Mouse (Mus musculus): ENCODE data around the gene Dnaic1. TPM values are rescaled to one million over a fixed set of nuclear protein-coding genes. Genes with fewer than 3 reads are reported as not detected.

Dnaic1 gene
- total and polyA plus RNA-seq, 3 experiments: 0.34 to 4.1 (median 0.89) TPM

- peak; percentile 22 for TF ChIP-seq RAD21 (IDR thresholded peaks at IDR 0.05; ENCODE audit: low read depth, low read length)
- peak; percentile 33 for TF ChIP-seq SMC3 (IDR thresholded peaks at IDR 0.05; ENCODE audit: low read depth, low read length)
- TF ChIP-seq CTCF (conservative IDR thresholded peaks at IDR 0.05 in 1 of 2, IDR thresholded peaks at IDR 0.05 in 1 of 2; ENCODE audit: low read depth in 2 of 2, low read length in 2 of 2): peak; percentile 12 to 41; a peak in 1 of 4 replicates
- no peak for TF ChIP-seq MXI1 (IDR thresholded peaks at IDR 0.05; ENCODE audit: low read depth, low read length)
Measured at GRCm38 (mm10) chr4:41609681-41610593, 40.4 kb downstream of the Dnaic1 start.

DNA sequence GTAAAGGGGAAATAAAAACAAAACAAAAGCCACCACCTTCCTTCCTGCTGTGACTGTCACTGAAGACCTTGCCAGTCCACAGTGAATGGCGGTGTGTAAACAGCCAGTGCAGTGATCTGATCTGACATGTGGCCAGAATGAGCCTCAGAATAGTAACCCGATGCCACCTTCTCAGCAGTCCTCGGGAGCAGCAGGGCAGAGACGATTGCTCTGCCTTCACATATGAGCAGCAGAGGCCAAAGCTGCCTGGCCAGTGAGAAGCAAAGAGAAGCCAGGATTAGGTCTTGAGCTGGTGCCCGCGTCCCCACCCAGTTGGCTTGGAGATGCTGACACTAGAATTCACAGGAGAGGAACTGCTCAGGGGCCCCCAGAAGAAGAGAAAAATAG is 41.0 kb downstream of the Dnaic1 start:
- H3K27ac ChIP-seq (ENCODE audit: insufficient read depth, low read depth): no peak overlapping the region
- no peak overlapping the region for H3K9ac ChIP-seq (ENCODE audit: insufficient read depth, low read depth)
- no peak for DNase-seq (ENCODE audit: extremely low read depth)
- dilution Hi-C loops (cut with MboI; ENCODE audit: extremely low pct_ligation_motif_present, extremely low pct_unique_long_range_greater_than_20kb, low sequenced_read_pairs): no loop called here
- H3K27me3 ChIP-seq (replicated peaks): peaks cover 79% of the 10 kb centered on the region
- no peak for TF ChIP-seq POLR2A (IDR thresholded peaks at IDR 0.05; ENCODE audit: low read depth, low read length)
- no peak for TF ChIP-seq ZNF384 (IDR thresholded peaks at IDR 0.05; ENCODE audit: low read depth, low read length)
- TF ChIP-seq CHD1 (IDR thresholded peaks at IDR 0.05; ENCODE audit: low read depth, low read length): no peak
- no peak for TF ChIP-seq KAT2A (IDR thresholded peaks at IDR 0.05; ENCODE audit: insufficient replicate concordance, low read length)
- TF ChIP-seq MAX (IDR thresholded peaks at IDR 0.05; ENCODE audit: low read length): no peak
- peaks cover 3 to 11% of the 10 kb centered on the region in 2 experiments; a peak in 2 of 4 replicates for H3K4me1 ChIP-seq (ENCODE audit: control insufficient read depth in 1 of 2, insufficient read depth in 2 of 2)
- in situ Hi-C loops (cut with MboI; ENCODE audit: low pct_ligation_motif_present, low pct_unique_long_range_greater_than_20kb, low sequenced_read_pairs): no loop called here
- no peaks in the 10 kb centered on the region for H3K79me2 ChIP-seq (replicated peaks; ENCODE audit: control insufficient read depth, extremely low read depth, insufficient read depth, poor library complexity, severe bottlenecking)
- no peak overlapping the region for H3K4me3 ChIP-seq (replicated peaks in 1 of 3; ENCODE audit: low read depth in 2 of 3, low read length in 2 of 3, poor library complexity in 1 of 3)
- peaks cover 9% of the 10 kb centered on the region for H3K9me3 ChIP-seq (replicated peaks; ENCODE audit: low read length)
- H3K4me2 ChIP-seq (ENCODE audit: insufficient read depth, low read depth, poor library complexity, severe bottlenecking): no peak overlapping the region
- H3K36me3 ChIP-seq (replicated peaks in 1 of 2; ENCODE audit: control insufficient read depth in 1 of 2, insufficient read depth in 1 of 2, low read length in 1 of 2): no peaks in the 10 kb centered on the region

More at GRCm38 (mm10) chr4:41609681-41610593, 40.4 kb downstream of the Dnaic1 start:
- in situ Hi-C loops (cut with MboI; ENCODE audit: low pct_ligation_motif_present, low pct_unique_long_range_greater_than_20kb, low sequenced_read_pairs) (loop anchor here (10.0 kb wide), 1 partner anchor 45 kb away; no protein-coding TSS in a partner anchor), dilution Hi-C loops (cut with MboI; ENCODE audit: extremely low pct_ligation_motif_present, extremely low pct_unique_long_range_greater_than_20kb, low sequenced_read_pairs) (no loop called here)
- DNase-seq (ENCODE audit: extremely low read depth): no peak
- peaks cover 81% of the 10 kb centered on the region for H3K27me3 ChIP-seq (replicated peaks)
- no peaks in the 10 kb centered on the region for H3K79me2 ChIP-seq (replicated peaks; ENCODE audit: control insufficient read depth, extremely low read depth, insufficient read depth, poor library complexity, severe bottlenecking)
- H3K4me3 ChIP-seq (replicated peaks in 1 of 3; ENCODE audit: low read depth in 2 of 3, low read length in 2 of 3, poor library complexity in 1 of 3): no peak overlapping the region
- H3K27ac ChIP-seq (ENCODE audit: insufficient read depth, low read depth): no peak overlapping the region
- H3K4me2 ChIP-seq (ENCODE audit: insufficient read depth, low read depth, poor library complexity, severe bottlenecking): no peak overlapping the region
- H3K36me3 ChIP-seq (replicated peaks in 1 of 2; ENCODE audit: control insufficient read depth in 1 of 2, insufficient read depth in 1 of 2, low read length in 1 of 2): no peaks in the 10 kb centered on the region
- peaks cover 3 to 11% of the 10 kb centered on the region in 2 experiments; a peak in 2 of 4 replicates for H3K4me1 ChIP-seq (ENCODE audit: control insufficient read depth in 1 of 2, insufficient read depth in 2 of 2)
- no peak overlapping the region for H3K9ac ChIP-seq (ENCODE audit: insufficient read depth, low read depth)
- peaks cover 9% of the 10 kb centered on the region for H3K9me3 ChIP-seq (replicated peaks; ENCODE audit: low read length)

DNA sequence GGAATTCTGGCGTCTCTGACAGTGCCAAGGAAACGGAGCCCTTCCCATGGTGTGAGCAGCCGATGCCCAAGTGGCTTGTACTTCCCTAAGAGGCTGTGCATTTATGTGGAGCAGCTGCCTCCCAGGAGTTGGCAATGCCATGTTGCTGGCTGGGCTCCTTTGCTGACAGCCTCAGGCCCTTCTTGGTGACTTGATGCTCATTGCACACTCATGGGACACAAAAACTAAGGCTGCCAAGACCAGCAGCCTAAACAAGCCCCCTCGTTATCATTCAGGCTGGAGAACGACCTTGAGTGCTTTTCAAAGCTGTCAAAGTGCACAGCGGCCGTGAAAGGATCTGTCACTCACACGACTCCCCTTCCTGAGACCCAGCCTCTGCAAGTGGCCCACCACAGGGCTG is 42.6 kb downstream of the Dnaic1 start:
- in situ Hi-C loops (cut with MboI; ENCODE audit: low pct_ligation_motif_present, low pct_unique_long_range_greater_than_20kb, low sequenced_read_pairs) (no loop called here), dilution Hi-C loops (cut with MboI; ENCODE audit: extremely low pct_ligation_motif_present, extremely low pct_unique_long_range_greater_than_20kb, low sequenced_read_pairs) (no loop called here)
- Histone ChIP-seq H3K9ac (ENCODE audit: insufficient read depth, low read depth) (no peak overlapping the region), H3K4me1 (ENCODE audit: control insufficient read depth in 1 of 2, insufficient read depth in 2 of 2) (peaks cover 3 to 11% of the 10 kb centered on the region in 2 experiments; a peak in 2 of 4 replicates), H3K4me2 (ENCODE audit: insufficient read depth, low read depth, poor library complexity, severe bottlenecking) (no peak overlapping the region), H3K4me3 (replicated peaks in 1 of 3; ENCODE audit: low read depth in 2 of 3, low read length in 2 of 3, poor library complexity in 1 of 3) (no peak overlapping the region), H3K79me2 (replicated peaks; ENCODE audit: control insufficient read depth, extremely low read depth, insufficient read depth, poor library complexity, severe bottlenecking) (no peaks in the 10 kb centered on the region), H3K27me3 (replicated peaks) (peaks cover 74% of the 10 kb centered on the region), H3K27ac (ENCODE audit: insufficient read depth, low read depth) (no peak overlapping the region), H3K9me3 (replicated peaks; ENCODE audit: low read length) (peaks cover 5% of the 10 kb centered on the region), H3K36me3 (replicated peaks in 1 of 2; ENCODE audit: control insufficient read depth in 1 of 2, insufficient read depth in 1 of 2, low read length in 1 of 2) (no peaks in the 10 kb centered on the region)
- no peak for DNase-seq (ENCODE audit: extremely low read depth)
- TF ChIP-seq USF1 (IDR thresholded peaks at IDR 0.05; ENCODE audit: low read depth, low read length): no peak
- no peak for TF ChIP-seq KAT2A (IDR thresholded peaks at IDR 0.05; ENCODE audit: insufficient replicate concordance, low read length)
- TF ChIP-seq JUND (conservative IDR thresholded peaks at IDR 0.05; ENCODE audit: low read depth, low read length): no peak

Data from CH12.LX (cell line).